Mouse (Mus musculus) ES-Bruce4 (cell line): ENCODE results near the gene Orc5. TPM values are rescaled to one million over a fixed set of nuclear protein-coding genes. Genes with fewer than 3 reads are reported as not detected.

Source experiments
- H3K27ac ChIP-seq: 2 replicates; pipeline ENCODE4 v1.5.1; 2012; ENCODE audit warnings: low read length, inconsistent platforms; ENCODE audit not compliant: insufficient read depth
- H3K27me3 ChIP-seq: 2 replicates; pipeline ENCODE4 v1.6.1; 2012; ENCODE audit warnings: mild to moderate bottlenecking, low read length, inconsistent platforms; ENCODE audit not compliant: control insufficient read depth, poor library complexity, insufficient read depth, severe bottlenecking
- H3K36me3 ChIP-seq: 2 replicates; pipeline ENCODE4 v1.6.1; 2012; ENCODE audit warnings: inconsistent platforms, mild to moderate bottlenecking, low read length, moderate library complexity; ENCODE audit not compliant: control insufficient read depth, poor library complexity, insufficient read depth, severe bottlenecking
- H3K4me1 ChIP-seq: one replicate; pipeline ENCODE4 v1.8.1; 2011; ENCODE audit warnings: low read length; ENCODE audit not compliant: control insufficient read depth, insufficient read depth
- H3K4me3 ChIP-seq: 2 replicates; pipeline ENCODE4 v1.5.1; 2011; ENCODE audit warnings: low read depth, mild to moderate bottlenecking, low read length
- H3K9ac ChIP-seq: 2 replicates; pipeline ENCODE4 v1.6.1; 2012; ENCODE audit warnings: low read depth, mild to moderate bottlenecking, inconsistent platforms; ENCODE audit not compliant: poor library complexity, severe bottlenecking
- H3K9me3 ChIP-seq: replicated peaks from 2 replicates; pipeline ENCODE4 v1.6.1; 2012; ENCODE audit warnings: mild to moderate bottlenecking, low read length, inconsistent platforms; ENCODE audit not compliant: control insufficient read depth, poor library complexity, insufficient read depth, severe bottlenecking
- CTCF ChIP-seq: IDR thresholded peaks from one replicate; pipeline ENCODE4 v1.8.1; 2011; ENCODE audit warnings: low read depth, low read length
- EP300 ChIP-seq: IDR thresholded peaks from 2 replicates; pipeline ENCODE4 v1.6.1; 2011; ENCODE audit warnings: low read depth, low read length; ENCODE audit not compliant: insufficient read depth
- POLR2A ChIP-seq: IDR thresholded peaks from one replicate; pipeline ENCODE4 v1.8.1; 2011; ENCODE audit warnings: low read length; ENCODE audit not compliant: insufficient read depth
- polyA plus RNA-seq: library from polyadenylated mRNA; stranded (reverse); fragments of >200 nt; gene quantifications from 2 replicates; pipeline ENCODE4 v1.2.4, GENCODE M21; 2011; ENCODE audit warnings: low read depth; ENCODE audit not compliant: missing spikeins, insufficient read depth, insufficient read length

Orc5 gene
- polyA plus RNA-seq, 1 experiment, result 70.5 TPM

GRCm38 (mm10) chr5:22452452-22452851 is 97.8 kb downstream of the Orc5 start:
- H3K27ac ChIP-seq, result no peak overlapping the region
- H3K36me3 ChIP-seq, result no peaks in the 10 kb centered on the region
- H3K27me3 ChIP-seq, result no peaks in the 10 kb centered on the region
- H3K9me3 ChIP-seq, result no peaks in the 10 kb centered on the region
- H3K9ac ChIP-seq, result no peak overlapping the region
- TF ChIP-seq CTCF (no peak), POLR2A (no peak), EP300 (no peak)
- no peaks in the 10 kb centered on the region for H3K4me1 ChIP-seq
- H3K4me3 ChIP-seq, result no peak overlapping the region

DNA sequence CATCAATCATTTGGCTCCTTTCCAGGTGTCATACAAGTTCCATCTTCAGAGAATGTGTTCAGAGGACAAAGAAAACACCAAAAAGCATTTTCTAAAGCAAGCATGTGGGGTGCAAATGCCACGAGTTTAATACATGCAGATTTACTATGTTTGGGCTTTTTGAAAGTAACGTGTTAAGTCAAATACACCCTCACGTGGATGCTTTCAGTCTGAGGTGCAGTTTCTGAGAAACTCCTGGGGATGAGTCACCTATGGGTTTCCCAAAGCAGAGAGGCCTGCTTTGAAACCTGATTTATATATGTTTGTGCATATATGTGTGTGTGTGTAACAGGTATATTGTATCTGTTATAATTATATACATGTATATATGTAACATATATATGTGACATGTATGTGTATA is 98.5 kb downstream of the Orc5 start:
- H3K4me1 ChIP-seq, result no peaks in the 10 kb centered on the region
- H3K4me3 ChIP-seq, result no peak overlapping the region
- H3K27ac ChIP-seq, result no peak overlapping the region
- H3K9me3 ChIP-seq, result no peaks in the 10 kb centered on the region
- TF ChIP-seq EP300, result no peak
- TF ChIP-seq CTCF, result no peak
- no peak for TF ChIP-seq POLR2A
- H3K27me3 ChIP-seq, result no peaks in the 10 kb centered on the region
- H3K9ac ChIP-seq, result no peak overlapping the region
- no peaks in the 10 kb centered on the region for H3K36me3 ChIP-seq

- no peak overlapping the region for H3K27ac ChIP-seq
- no peak overlapping the region for H3K9ac ChIP-seq
- TF ChIP-seq POLR2A (no peak), CTCF (no peak), EP300 (no peak)
- H3K4me1 ChIP-seq, result no peaks in the 10 kb centered on the region
- H3K4me3 ChIP-seq, result no peak overlapping the region
- no peaks in the 10 kb centered on the region for H3K36me3 ChIP-seq
- no peaks in the 10 kb centered on the region for H3K9me3 ChIP-seq
- H3K27me3 ChIP-seq, result no peaks in the 10 kb centered on the region
Measured at GRCm38 (mm10) chr5:22449492-22449891, 100.7 kb downstream of the Orc5 start.

Other genes starting within 250 kb of the Orc5 start
- gene Reln, start 205.7 kb downstream of the Orc5 start, polyA plus RNA-seq, result 1.4 and 2.1 TPM in 2 replicates
- gene Lhfpl3, start 195.6 kb upstream of the Orc5 start, polyA plus RNA-seq, result not detected in 2 replicates